Mouse (Mus musculus) liver, embryonic 13.5 days (tissue): Measurements from ENCODE around the gene Hs6st3. TPM values are rescaled to one million over a fixed set of nuclear protein-coding genes. Genes with fewer than 3 reads are reported as not detected.

ENCODE experiments used
- ATAC-seq: fragments of 200-750 bp; cut with Nextera tagmentation; 2 replicates; pipeline ENCODE4 v1.8.0; 2017; ENCODE audit warnings: low read depth, mild to moderate bottlenecking, moderate number of reproducible peaks, moderate library complexity
- DNase-seq: peaks from one replicate; pipeline ENCODE4 v3.0.0; 2022
- H3K27ac ChIP-seq: fragments of 300-500 bp; sonication (generic); 2 replicates; pipeline ENCODE4 v1.5.1; 2015; ENCODE audit warnings: moderate library complexity, mild to moderate bottlenecking, inconsistent platforms
- H3K27me3 ChIP-seq: fragments of 300-500 bp; sonication (generic); 2 replicates; pipeline ENCODE4 v1.6.1; 2015; ENCODE audit warnings: mild to moderate bottlenecking, inconsistent platforms
- H3K36me3 ChIP-seq: fragments of 300-500 bp; sonication (generic); 2 replicates; pipeline ENCODE4 v1.6.1; 2015; ENCODE audit warnings: mild to moderate bottlenecking, inconsistent platforms
- H3K4me1 ChIP-seq: fragments of 300-500 bp; sonication (generic); replicated peaks from 2 replicates; pipeline ENCODE4 v1.6.1; 2015; ENCODE audit warnings: inconsistent platforms
- H3K4me2 ChIP-seq: fragments of 300-500 bp; sonication (generic); 2 replicates; pipeline ENCODE4 v1.6.1; 2015; ENCODE audit warnings: inconsistent platforms, mild to moderate bottlenecking, moderate library complexity
- H3K4me3 ChIP-seq: fragments of 300-500 bp; sonication (generic); replicated peaks from 2 replicates; pipeline ENCODE4 v1.5.1; 2015; ENCODE audit warnings: mild to moderate bottlenecking, inconsistent platforms
- H3K9ac ChIP-seq: fragments of 300-500 bp; sonication (generic); 2 replicates; pipeline ENCODE4 v1.6.1; 2015; ENCODE audit warnings: mild to moderate bottlenecking, inconsistent platforms
- H3K9me3 ChIP-seq: fragments of 300-500 bp; sonication (generic); replicated peaks from 2 replicates; pipeline ENCODE4 v1.6.1; 2016; ENCODE audit warnings: inconsistent platforms
- WGBS: fragments of 180-500 bp; shearing (Covaris S2); methylation state at CpG from one replicate; pipeline ENCODE4 v1.1.7; 2015; ENCODE audit not compliant: insufficient replicate concordance; 5-methylcytosine and 5-hydroxymethylcytosine counted together
- polyA plus RNA-seq: library from polyadenylated mRNA; unstranded; fragments of >200 nt; fragmentation: Nextera tagmentation; extraction: Ambion mirVana; gene quantifications from 2 replicates; pipeline ENCODE4 v1.2.1, GENCODE M21; 2015

Gene Hs6st3
- polyA plus RNA-seq, 1 experiment from 2014 or later, result not detected

DNA sequence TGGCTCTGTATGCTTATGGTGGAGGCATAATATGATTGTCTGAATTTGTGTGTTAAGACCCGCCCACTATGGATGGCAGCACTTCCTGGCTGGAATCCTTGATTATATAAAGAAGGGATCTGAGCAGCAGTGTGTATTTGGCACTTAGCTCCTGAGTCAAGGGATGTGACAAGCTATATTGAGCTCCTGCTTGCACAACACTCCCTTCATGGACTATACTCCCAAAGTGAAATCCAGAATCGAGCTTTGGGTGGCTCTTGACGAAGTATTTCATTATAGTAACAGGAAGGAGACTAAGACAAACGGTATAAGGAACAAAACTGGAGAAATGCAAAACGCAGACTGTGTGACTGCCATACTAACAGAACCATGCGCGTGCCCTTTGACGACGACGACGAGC, 660.4 kb downstream of the Hs6st3 start:
- ATAC-seq (no peak), DNase-seq (no peak)
- WGBS, result 79% methylated on average over 11 of the region's 11 CpGs
- no peaks in the 10 kb centered on the region for H3K36me3 ChIP-seq
- H3K4me1 ChIP-seq, result no peaks in the 10 kb centered on the region
- H3K9ac ChIP-seq, result no peak overlapping the region
- H3K4me2 ChIP-seq, result no peak overlapping the region
- H3K27me3 ChIP-seq, result no peaks in the 10 kb centered on the region
- H3K9me3 ChIP-seq, result no peaks in the 10 kb centered on the region
- no peak overlapping the region for H3K27ac ChIP-seq
- H3K4me3 ChIP-seq, result no peak overlapping the region

DNA sequence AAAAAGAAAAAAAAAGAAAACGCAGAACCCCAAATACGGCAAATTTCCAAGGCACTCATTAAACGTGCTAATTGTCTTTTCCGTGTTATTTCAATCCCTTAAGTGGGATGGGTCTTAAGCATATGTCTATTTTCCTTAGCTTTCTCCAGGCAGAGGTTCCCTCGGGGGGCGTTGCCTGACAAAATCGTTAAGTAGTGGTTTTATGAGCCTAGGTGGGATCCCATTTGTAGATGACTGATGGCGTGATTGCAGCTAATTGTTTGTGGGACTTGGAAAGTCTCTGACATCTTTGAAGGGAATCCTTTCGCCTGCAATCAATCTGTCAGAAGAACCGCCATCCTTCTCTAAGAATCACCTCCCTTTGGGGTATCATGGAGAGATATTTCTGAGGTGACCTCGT, 662.7 kb downstream of the Hs6st3 start:
- ATAC-seq (no peak), DNase-seq (no peak)
- no peaks in the 10 kb centered on the region for H3K9me3 ChIP-seq
- WGBS, result 69% methylated on average over 11 of the region's 11 CpGs
- H3K4me1 ChIP-seq, result no peaks in the 10 kb centered on the region
- no peaks in the 10 kb centered on the region for H3K36me3 ChIP-seq
- no peak overlapping the region for H3K27ac ChIP-seq
- H3K9ac ChIP-seq, result no peak overlapping the region
- H3K27me3 ChIP-seq, result no peaks in the 10 kb centered on the region
- H3K4me3 ChIP-seq, result no peak overlapping the region
- no peak overlapping the region for H3K4me2 ChIP-seq

GRCm38 (mm10) chr14:119813898-119814297, 675.8 kb downstream of the Hs6st3 start:
- H3K27ac ChIP-seq, result no peak overlapping the region
- no peak for DNase-seq
- no peaks in the 10 kb centered on the region for H3K4me1 ChIP-seq
- no peaks in the 10 kb centered on the region for H3K9me3 ChIP-seq
- no peak for ATAC-seq
- no peaks in the 10 kb centered on the region for H3K36me3 ChIP-seq
- H3K4me3 ChIP-seq, result no peak overlapping the region
- no peak overlapping the region for H3K4me2 ChIP-seq
- H3K27me3 ChIP-seq, result no peaks in the 10 kb centered on the region
- 64% methylated on average over 4 of the region's 4 CpGs for WGBS
- H3K9ac ChIP-seq, result no peak overlapping the region

DNA sequence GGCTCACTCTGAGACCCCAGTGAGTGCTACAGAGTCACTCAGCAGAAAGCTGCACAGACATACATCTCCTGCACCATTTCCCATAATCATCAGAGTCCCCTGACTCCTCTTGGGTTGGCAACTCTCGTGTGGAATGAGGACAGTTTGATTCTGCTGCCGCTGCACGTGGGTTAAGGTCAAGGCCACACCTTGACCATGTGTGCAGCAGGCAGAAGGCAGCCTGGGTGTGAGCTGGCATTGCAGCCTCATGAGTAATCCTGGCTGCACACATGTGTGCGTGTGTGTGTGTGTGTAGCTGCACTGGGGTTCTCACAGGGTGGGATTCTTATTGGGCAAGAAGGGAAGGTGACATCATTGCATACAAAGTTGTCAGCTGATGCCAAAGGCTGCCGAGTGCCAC, 677.5 kb downstream of the Hs6st3 start:
- H3K4me3 ChIP-seq, result no peak overlapping the region
- no peaks in the 10 kb centered on the region for H3K27me3 ChIP-seq
- H3K9ac ChIP-seq, result no peak overlapping the region
- H3K27ac ChIP-seq, result no peak overlapping the region
- H3K9me3 ChIP-seq, result no peaks in the 10 kb centered on the region
- no peak overlapping the region for H3K4me2 ChIP-seq
- 54% methylated on average over 5 of the region's 5 CpGs for WGBS
- ATAC-seq (no peak), DNase-seq (no peak)
- H3K36me3 ChIP-seq, result no peaks in the 10 kb centered on the region
- H3K4me1 ChIP-seq, result no peaks in the 10 kb centered on the region

- Histone ChIP-seq H3K9ac (no peak overlapping the region), H3K36me3 (no peaks in the 10 kb centered on the region), H3K27me3 (no peaks in the 10 kb centered on the region), H3K27ac (no peak overlapping the region), H3K9me3 (no peaks in the 10 kb centered on the region), H3K4me2 (no peak overlapping the region), H3K4me1 (no peaks in the 10 kb centered on the region), H3K4me3 (no peak overlapping the region)
- WGBS, result 46% methylated on average over 6 of the region's 6 CpGs
- no peak for DNase-seq
- ATAC-seq, result no peak
These were observed 682.4 kb downstream of the Hs6st3 start for GRCm38 (mm10) chr14:119820562-119820961.

DNA sequence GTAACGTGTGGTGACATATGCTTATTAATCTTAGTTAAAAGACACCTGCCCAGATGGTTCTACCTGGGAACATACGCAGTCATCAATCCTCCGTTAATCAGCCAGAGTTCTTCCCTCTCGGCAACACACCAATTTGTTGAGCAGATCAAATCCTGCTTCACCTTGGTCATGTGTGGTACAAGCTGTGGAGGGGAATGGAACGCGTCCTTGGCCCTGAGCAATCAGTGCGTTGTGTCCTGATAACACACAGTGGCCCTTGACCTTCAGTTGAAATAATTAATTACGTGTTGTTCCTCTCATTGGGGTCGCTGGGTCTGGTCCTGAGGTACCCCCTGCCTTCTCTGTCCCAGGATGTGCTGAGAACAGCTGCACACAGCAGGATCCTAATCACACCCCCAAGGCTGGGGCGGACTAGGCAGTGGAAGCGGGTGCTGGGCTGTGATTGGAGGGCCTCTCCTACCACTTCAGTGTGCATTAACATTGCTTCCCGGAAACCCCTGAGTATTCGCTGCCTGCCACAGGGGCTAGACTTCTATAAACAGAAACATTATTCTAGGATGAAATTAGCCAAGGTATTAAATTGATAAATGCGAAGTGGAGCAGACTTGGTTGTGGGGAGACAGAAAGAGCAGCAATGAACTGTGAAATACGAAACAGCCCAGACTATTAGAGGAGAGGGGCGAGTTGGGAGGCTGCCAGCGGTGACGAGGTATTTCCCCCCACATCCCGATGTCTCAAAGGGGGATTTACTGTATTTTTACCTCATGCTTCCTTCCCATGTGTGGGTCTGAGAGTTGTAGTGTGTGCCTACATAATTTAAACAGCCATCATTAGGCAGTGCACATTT, 693.2 kb downstream of the Hs6st3 start:
- ATAC-seq (no peak), DNase-seq (no peak)
- Histone ChIP-seq H3K27ac (no peak overlapping the region), H3K4me1 (no peaks in the 10 kb centered on the region), H3K4me2 (no peak overlapping the region), H3K9me3 (no peaks in the 10 kb centered on the region), H3K9ac (no peak overlapping the region), H3K4me3 (no peak overlapping the region), H3K27me3 (no peaks in the 10 kb centered on the region), H3K36me3 (no peaks in the 10 kb centered on the region)
- WGBS, result 49% methylated on average over 19 of the region's 19 CpGs

DNA sequence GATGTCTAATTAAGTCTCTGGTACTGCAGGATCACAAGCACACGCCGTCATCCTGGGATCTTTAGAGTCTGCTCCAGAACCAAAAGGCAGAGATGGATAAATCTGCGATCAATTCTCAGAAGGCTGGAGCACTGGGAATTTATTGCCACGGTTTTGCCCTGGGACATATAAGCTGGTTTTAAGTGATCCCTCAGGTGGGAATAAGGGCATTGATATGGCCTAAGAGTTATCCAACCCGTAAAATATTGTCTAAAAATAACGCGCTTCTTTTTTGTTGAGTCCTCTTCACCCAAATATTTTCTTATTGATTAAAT, 693.8 kb downstream of the Hs6st3 start:
- H3K9ac ChIP-seq, result no peak overlapping the region
- no peaks in the 10 kb centered on the region for H3K9me3 ChIP-seq
- no peaks in the 10 kb centered on the region for H3K4me1 ChIP-seq
- 76% methylated on average over 7 of the region's 7 CpGs for WGBS
- H3K36me3 ChIP-seq, result no peaks in the 10 kb centered on the region
- H3K4me3 ChIP-seq, result no peak overlapping the region
- no peaks in the 10 kb centered on the region for H3K27me3 ChIP-seq
- H3K4me2 ChIP-seq, result no peak overlapping the region
- H3K27ac ChIP-seq, result no peak overlapping the region
- DNase-seq (no peak), ATAC-seq (no peak)

GRCm38 (mm10) chr14:119832940-119833339, 694.8 kb downstream of the Hs6st3 start:
- no peak overlapping the region for H3K9ac ChIP-seq
- DNase-seq, result no peak
- no peak overlapping the region for H3K27ac ChIP-seq
- no peak overlapping the region for H3K4me2 ChIP-seq
- WGBS, result 51% methylated on average over 9 of the region's 9 CpGs
- no peaks in the 10 kb centered on the region for H3K4me1 ChIP-seq
- H3K27me3 ChIP-seq, result no peaks in the 10 kb centered on the region
- no peak for ATAC-seq
- H3K36me3 ChIP-seq, result no peaks in the 10 kb centered on the region
- H3K4me3 ChIP-seq, result no peak overlapping the region
- H3K9me3 ChIP-seq, result no peaks in the 10 kb centered on the region

GRCm38 (mm10) chr14:119834008-119834700, 696.0 kb downstream of the Hs6st3 start:
- ATAC-seq, result no peak
- Histone ChIP-seq H3K36me3 (no peaks in the 10 kb centered on the region), H3K4me1 (no peaks in the 10 kb centered on the region), H3K9ac (no peak overlapping the region), H3K27ac (no peak overlapping the region), H3K4me3 (no peak overlapping the region), H3K9me3 (no peaks in the 10 kb centered on the region), H3K27me3 (no peaks in the 10 kb centered on the region), H3K4me2 (no peak overlapping the region)
- 54% methylated on average over 8 of the region's 8 CpGs for WGBS
- no peak for DNase-seq

- no peak overlapping the region for H3K4me3 ChIP-seq
- no peak overlapping the region for H3K9ac ChIP-seq
- no peaks in the 10 kb centered on the region for H3K9me3 ChIP-seq
- no peaks in the 10 kb centered on the region for H3K4me1 ChIP-seq
- no peaks in the 10 kb centered on the region for H3K27me3 ChIP-seq
- ATAC-seq (no peak), DNase-seq (no peak)
- WGBS, result 86% methylated on average over 3 of the region's 3 CpGs
- no peaks in the 10 kb centered on the region for H3K36me3 ChIP-seq
- H3K27ac ChIP-seq, result no peak overlapping the region
- H3K4me2 ChIP-seq, result no peak overlapping the region
These were observed 697.9 kb downstream of the Hs6st3 start for GRCm38 (mm10) chr14:119836051-119836450.

GRCm38 (mm10) chr14:119847540-119847939, 709.4 kb downstream of the Hs6st3 start:
- H3K9me3 ChIP-seq, result no peaks in the 10 kb centered on the region
- H3K9ac ChIP-seq, result no peak overlapping the region
- H3K4me1 ChIP-seq, result no peaks in the 10 kb centered on the region
- 42% methylated on average over 12 of the region's 12 CpGs for WGBS
- no peak overlapping the region for H3K27ac ChIP-seq
- H3K27me3 ChIP-seq, result no peaks in the 10 kb centered on the region
- no peak overlapping the region for H3K4me2 ChIP-seq
- DNase-seq (no peak), ATAC-seq (no peak)
- no peak overlapping the region for H3K4me3 ChIP-seq
- H3K36me3 ChIP-seq, result no peaks in the 10 kb centered on the region

DNA sequence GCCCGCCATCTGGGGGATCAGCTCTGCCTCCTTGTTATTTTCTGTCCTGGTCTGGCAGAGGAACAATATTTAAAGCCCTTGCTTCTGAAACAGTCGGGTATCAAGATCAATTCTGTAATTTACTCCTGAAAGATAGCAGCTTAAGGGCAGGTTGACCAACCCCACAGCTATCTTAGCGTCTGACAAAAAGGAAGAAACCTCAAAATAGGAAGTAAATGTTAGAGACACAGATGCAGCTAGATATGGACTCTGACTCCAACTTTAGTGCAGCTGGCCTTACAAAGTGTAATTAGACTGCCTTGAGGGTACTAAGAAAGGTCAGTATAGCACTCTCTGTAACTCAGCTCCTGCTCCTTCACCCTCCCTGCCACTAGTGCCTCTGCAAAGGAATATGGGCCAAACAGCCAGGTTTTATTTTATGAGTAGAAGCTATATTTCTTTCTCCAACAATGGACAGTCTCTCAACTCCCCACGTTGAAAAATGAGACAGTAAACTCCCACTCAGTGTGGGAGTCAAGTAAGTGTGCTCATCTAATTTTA, 710.7 kb downstream of the Hs6st3 start:
- H3K9ac ChIP-seq, result no peak overlapping the region
- H3K27me3 ChIP-seq, result no peaks in the 10 kb centered on the region
- H3K27ac ChIP-seq, result no peak overlapping the region
- 27% methylated on average over 4 of the region's 4 CpGs for WGBS
- no peak for ATAC-seq
- no peak for DNase-seq
- no peaks in the 10 kb centered on the region for H3K4me1 ChIP-seq
- no peak overlapping the region for H3K4me2 ChIP-seq
- H3K36me3 ChIP-seq, result no peaks in the 10 kb centered on the region
- H3K9me3 ChIP-seq, result no peaks in the 10 kb centered on the region
- no peak overlapping the region for H3K4me3 ChIP-seq
